Mouse (Mus musculus): ENCODE measurements around the gene Cdt1. TPM values are rescaled to one million over a fixed set of nuclear protein-coding genes. Genes with fewer than 3 reads are reported as not detected.

The Cdt1 gene
- polyA plus RNA-seq, 1 experiment from 2014 or later = 59.6 TPM

DNA sequence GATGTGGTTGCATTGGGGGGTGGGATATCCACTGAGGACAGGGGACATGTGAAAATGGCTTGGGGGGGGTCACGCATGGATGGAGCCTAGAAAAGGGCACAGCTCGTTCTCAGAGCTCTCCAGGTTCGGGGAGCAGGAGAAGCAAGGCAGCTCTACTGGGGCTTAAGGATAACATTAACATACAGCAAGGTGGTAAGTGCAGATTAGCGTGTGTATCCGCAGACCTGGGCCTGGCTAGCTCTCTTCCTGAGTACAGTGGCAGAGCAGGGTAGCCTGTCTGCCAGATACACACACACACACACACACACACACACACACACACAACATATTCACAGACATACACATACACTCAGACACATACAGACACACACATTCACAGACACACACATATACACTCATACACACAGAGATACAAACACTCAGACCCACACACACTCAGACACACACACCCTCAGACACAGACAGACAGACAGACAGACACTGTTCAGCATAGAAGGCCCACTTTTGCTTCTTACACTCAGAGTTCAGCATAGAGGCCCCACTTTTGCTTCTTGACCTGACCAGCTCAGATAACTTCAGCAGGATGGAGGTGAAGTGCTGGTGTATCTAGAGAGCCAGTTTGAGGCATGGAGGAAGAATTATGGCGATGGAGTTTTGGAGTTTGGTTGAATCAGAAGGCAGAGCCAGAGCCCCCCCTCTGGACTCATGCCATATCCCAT is 51.0 kb downstream of the Cdt1 start:
- Histone ChIP-seq H3K4me1 (replicated peaks; ENCODE audit: control insufficient read depth, insufficient read depth, low read length) (no peaks in the 10 kb centered on the region), H3K27me3 (ENCODE audit: control insufficient read depth, insufficient read depth, low read length) (no peaks in the 10 kb centered on the region), H3K36me3 (ENCODE audit: control insufficient read depth, insufficient read depth, low read length) (no peaks in the 10 kb centered on the region), H3K4me3 (ENCODE audit: low read depth, low read length) (no peak overlapping the region), H3K9me3 (ENCODE audit: control insufficient read depth, low read length) (no peaks in the 10 kb centered on the region), H3K27ac (ENCODE audit: low read depth, low read length) (no peak overlapping the region), H3K4me2 (ENCODE audit: low read depth, low read length, severe bottlenecking) (no peak overlapping the region), H3K9ac (ENCODE audit: low read length) (no peak overlapping the region)
- DNase-seq (ENCODE audit: low spot score) = no peak
- no peak for ATAC-seq (replicated peaks; ENCODE audit: low FRiP score)
- WGBS = 75% methylated on average over 6 of the region's 6 CpGs

DNA sequence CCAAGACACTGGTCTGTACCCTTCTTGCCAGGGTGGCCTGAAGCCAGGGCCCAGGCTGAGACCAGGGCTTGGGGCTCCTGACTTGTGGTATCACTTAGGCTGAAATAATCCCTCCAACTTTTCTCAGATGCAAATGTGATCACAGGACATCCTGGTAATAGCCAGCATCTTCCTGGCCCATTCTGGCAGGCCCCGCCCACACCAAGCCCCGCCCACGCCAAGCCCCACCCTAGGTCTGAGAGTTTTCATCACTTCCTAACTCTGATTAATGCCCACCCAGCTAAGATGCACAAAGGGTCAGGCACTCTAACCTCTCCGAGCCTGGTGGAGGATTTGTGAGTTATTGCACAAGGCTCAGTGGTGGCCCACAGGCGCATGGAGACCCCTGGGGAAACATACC is 52.6 kb downstream of the Cdt1 start:
- no peak overlapping the region for H3K4me3 ChIP-seq (ENCODE audit: low read depth, low read length)
- no peak overlapping the region for H3K4me2 ChIP-seq (ENCODE audit: low read depth, low read length, severe bottlenecking)
- H3K27me3 ChIP-seq (ENCODE audit: control insufficient read depth, insufficient read depth, low read length) = no peaks in the 10 kb centered on the region
- 42% methylated on average over 5 of the region's 5 CpGs for WGBS
- H3K27ac ChIP-seq (ENCODE audit: low read depth, low read length) = no peak overlapping the region
- no peaks in the 10 kb centered on the region for H3K9me3 ChIP-seq (ENCODE audit: control insufficient read depth, low read length)
- ATAC-seq (replicated peaks; ENCODE audit: low FRiP score) (no peak), DNase-seq (ENCODE audit: low spot score) (no peak)
- H3K36me3 ChIP-seq (ENCODE audit: control insufficient read depth, insufficient read depth, low read length) = no peaks in the 10 kb centered on the region
- no peak overlapping the region for H3K9ac ChIP-seq (ENCODE audit: low read length)
- no peaks in the 10 kb centered on the region for H3K4me1 ChIP-seq (replicated peaks; ENCODE audit: control insufficient read depth, insufficient read depth, low read length)

DNA sequence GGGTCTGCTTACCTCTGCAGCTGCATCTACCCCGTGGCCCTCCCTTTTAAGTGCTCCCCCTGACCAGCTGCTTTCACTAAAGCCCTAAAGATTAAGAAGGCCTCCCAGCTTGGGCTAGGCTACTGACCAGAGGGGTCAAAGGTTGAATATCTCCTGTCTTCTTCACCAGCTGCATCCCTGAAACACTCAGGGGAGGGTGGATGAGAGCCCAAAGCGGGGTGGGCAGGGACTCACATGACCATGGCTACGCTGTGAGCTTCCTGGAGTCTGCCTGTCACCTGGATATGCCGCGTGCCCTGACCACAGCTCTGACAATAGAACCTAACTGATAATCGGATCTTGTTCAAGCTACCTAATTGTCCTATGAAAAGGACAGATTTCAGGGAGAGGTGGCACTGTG is 54.9 kb downstream of the Cdt1 start, which contains the start of gene Pabpn1l:
Gene Pabpn1l (minus strand): TSS at position 13 of the 400 bp plus-strand sequence.
- Histone ChIP-seq H3K4me3 (ENCODE audit: low read depth, low read length) (no peak within 1 kb of the TSS), H3K9ac (ENCODE audit: low read length) (no peak within 1 kb of the TSS), H3K27ac (ENCODE audit: low read depth, low read length) (no peak within 1 kb of the TSS), H3K4me1 (replicated peaks; ENCODE audit: control insufficient read depth, insufficient read depth, low read length) (no peaks in the 10 kb centered on the region), H3K4me2 (ENCODE audit: low read depth, low read length, severe bottlenecking) (no peak within 1 kb of the TSS), H3K9me3 (ENCODE audit: control insufficient read depth, low read length) (no peaks in the 10 kb centered on the region), H3K27me3 (ENCODE audit: control insufficient read depth, insufficient read depth, low read length) (no peaks in the 10 kb centered on the region), H3K36me3 (ENCODE audit: control insufficient read depth, insufficient read depth, low read length) (no peaks in the 10 kb centered on the region)
- WGBS = 63% methylated on average over 6 of the region's 6 CpGs
- ATAC-seq (replicated peaks; ENCODE audit: low FRiP score) (no peak), DNase-seq (ENCODE audit: low spot score) (no peak)

Small RNA genes lying within 50 kb of the gene (microRNA-seq; reads per million reads assigned to microRNA genes)
- gene Mir6396 (ENCODE audit: insufficient number of aligned reads) = not detected

Other genes with a start within 250 kb of the Cdt1 start
- not detected in 2 replicates for gene Trhr2, start 207.3 kb upstream of the Cdt1 start, polyA plus RNA-seq (2014; fragmentation: Nextera tagmentation; extraction: Ambion mirVana)
- 54.8 and 57.4 TPM in 2 replicates for gene Zc3h18, start 191.4 kb upstream of the Cdt1 start, polyA plus RNA-seq (2014; fragmentation: Nextera tagmentation; extraction: Ambion mirVana)
- gene Il17c, start 146.0 kb upstream of the Cdt1 start, polyA plus RNA-seq (2014; fragmentation: Nextera tagmentation; extraction: Ambion mirVana) = not detected in 2 replicates
- gene Cyba, start 135.1 kb upstream of the Cdt1 start, polyA plus RNA-seq (2014; fragmentation: Nextera tagmentation; extraction: Ambion mirVana) = 52.3 and 58.2 TPM in 2 replicates
- gene Mvd, start 124.6 kb upstream of the Cdt1 start, polyA plus RNA-seq (2014; fragmentation: Nextera tagmentation; extraction: Ambion mirVana) = 47.4 and 50.3 TPM in 2 replicates
- 0.37 TPM in 1 of 2 replicates, not detected in the other for gene Snai3, start 107.3 kb upstream of the Cdt1 start, polyA plus RNA-seq (2014; fragmentation: Nextera tagmentation; extraction: Ambion mirVana)
- 31.2 and 36.0 TPM in 2 replicates for gene Rnf166, start 92.0 kb upstream of the Cdt1 start, polyA plus RNA-seq (2014; fragmentation: Nextera tagmentation; extraction: Ambion mirVana)
- gene Ctu2, start 91.9 kb upstream of the Cdt1 start, polyA plus RNA-seq (2014; fragmentation: Nextera tagmentation; extraction: Ambion mirVana) = 75.7 and 84.5 TPM in 2 replicates
- 5.8 and 5.9 TPM in 2 replicates for gene Piezo1, start 16.7 kb upstream of the Cdt1 start, polyA plus RNA-seq (2014; fragmentation: Nextera tagmentation; extraction: Ambion mirVana)
- gene Aprt, start 8.9 kb downstream of the Cdt1 start, polyA plus RNA-seq (2014; fragmentation: Nextera tagmentation; extraction: Ambion mirVana) = 235 and 251 TPM in 2 replicates
- 4.5 and 5.8 TPM in 2 replicates for gene Galns, start 43.4 kb downstream of the Cdt1 start, polyA plus RNA-seq (2014; fragmentation: Nextera tagmentation; extraction: Ambion mirVana)
- gene Trappc2l, start 43.6 kb downstream of the Cdt1 start, polyA plus RNA-seq (2014; fragmentation: Nextera tagmentation; extraction: Ambion mirVana) = 39.3 and 49.9 TPM in 2 replicates
- not detected in 2 replicates for gene Pabpn1l, start 54.7 kb downstream of the Cdt1 start, polyA plus RNA-seq (2014; fragmentation: Nextera tagmentation; extraction: Ambion mirVana)
- 6.0 and 7.0 TPM in 2 replicates for gene Cbfa2t3, start 131.1 kb downstream of the Cdt1 start, polyA plus RNA-seq (2014; fragmentation: Nextera tagmentation; extraction: Ambion mirVana)
- gene Acsf3, start 207.5 kb downstream of the Cdt1 start, polyA plus RNA-seq (2014; fragmentation: Nextera tagmentation; extraction: Ambion mirVana) = 15.6 and 16.3 TPM in 2 replicates

All from forebrain, embryonic 11.5 days (tissue).